Mouse (Mus musculus) heart, adult 2 months (tissue): ENCODE measurements at regions not wholly inside any gene's neighbourhood (a gene's known extent, or its start where the extent isn't known, plus 50 kb on each side); places are given as distances from the start of the nearest gene placed in this dataset.

Experiments
- CTCF ChIP-seq: fragments of 200-600 bp; IDR thresholded peaks from 2 replicates; pipeline ENCODE4 v1.8.1; 2022; ENCODE audit warnings: antibody characterized with exemption, mild to moderate bottlenecking, moderate library complexity
- EP300 ChIP-seq: fragments of 200-500 bp; IDR thresholded peaks from 2 replicates; pipeline ENCODE4 v1.6.1; 2011; ENCODE audit warnings: low read depth, low read length, control low read depth; ENCODE audit not compliant: insufficient read depth

DNA sequence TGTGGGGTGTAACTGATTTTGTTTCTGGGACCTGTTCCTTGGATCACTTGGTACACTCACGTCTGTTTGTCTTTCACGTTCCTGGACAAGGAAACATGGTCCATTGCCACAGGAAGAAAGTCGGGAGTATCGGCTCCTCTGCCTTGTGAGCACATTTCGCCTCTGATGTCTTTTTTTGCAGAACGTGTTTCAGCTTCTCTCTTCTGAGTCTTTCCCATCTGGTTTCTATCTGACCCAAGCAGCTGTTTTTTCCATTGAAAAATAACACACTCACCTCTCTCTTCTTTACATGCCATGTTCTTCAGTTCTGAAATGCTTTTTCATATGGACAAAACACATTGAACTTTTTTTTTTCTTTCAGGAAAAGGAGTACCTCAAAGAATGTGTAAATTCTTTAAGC lies 61.4 kb upstream of the Lrig1 start:
- TF ChIP-seq CTCF (no peak), EP300 (no peak)
